Mouse (Mus musculus) lung, adult 18-20 months (tissue): ENCODE measurements around the gene Bcl2l13.
"Not testable (repeated sequence)": the region's sequence is repeated elsewhere in the genome, so short reads cannot be mapped to it uniquely, and the experiment has no call there.

Experiments used
- DNase-seq, 2 experiments: peaks; one replicate each; pipeline ENCODE4 v3.0.0; 2022; ENCODE audit warnings: mixed read lengths in 2 of 2

Bcl2l13 gene

GRCm38 (mm10) chr6:120903450-120903912 lies 67.5 kb downstream of the Bcl2l13 start:
- peak in 1 of 2 experiments; percentile 14 for DNase-seq

GRCm38 (mm10) chr6:120903961-120904360 lies 67.9 kb downstream of the Bcl2l13 start:
- no peak for DNase-seq

GRCm38 (mm10) chr6:120905111-120905510 lies 69.1 kb downstream of the Bcl2l13 start:
- DNase-seq = no peak

DNA sequence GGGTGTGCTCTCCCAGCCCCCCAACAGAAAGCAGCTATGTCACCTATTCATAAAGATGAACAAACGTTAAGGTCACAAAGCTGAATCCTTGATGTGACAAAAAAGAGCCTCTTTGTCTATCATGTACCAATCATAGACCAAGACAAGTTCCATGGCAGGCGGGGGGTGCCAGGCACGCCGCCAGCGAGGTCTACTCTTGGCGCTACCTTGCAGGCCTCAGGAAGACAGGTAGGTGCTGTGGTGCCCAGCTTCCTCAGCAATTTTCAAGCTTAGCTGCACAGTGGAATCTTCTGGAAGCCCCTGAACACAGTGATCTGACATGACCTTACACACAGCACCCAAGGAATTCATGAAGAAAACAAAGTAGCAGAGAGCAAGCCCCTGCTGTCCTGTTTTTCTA lies 70.5 kb downstream of the Bcl2l13 start:
- no peak for DNase-seq

DNA sequence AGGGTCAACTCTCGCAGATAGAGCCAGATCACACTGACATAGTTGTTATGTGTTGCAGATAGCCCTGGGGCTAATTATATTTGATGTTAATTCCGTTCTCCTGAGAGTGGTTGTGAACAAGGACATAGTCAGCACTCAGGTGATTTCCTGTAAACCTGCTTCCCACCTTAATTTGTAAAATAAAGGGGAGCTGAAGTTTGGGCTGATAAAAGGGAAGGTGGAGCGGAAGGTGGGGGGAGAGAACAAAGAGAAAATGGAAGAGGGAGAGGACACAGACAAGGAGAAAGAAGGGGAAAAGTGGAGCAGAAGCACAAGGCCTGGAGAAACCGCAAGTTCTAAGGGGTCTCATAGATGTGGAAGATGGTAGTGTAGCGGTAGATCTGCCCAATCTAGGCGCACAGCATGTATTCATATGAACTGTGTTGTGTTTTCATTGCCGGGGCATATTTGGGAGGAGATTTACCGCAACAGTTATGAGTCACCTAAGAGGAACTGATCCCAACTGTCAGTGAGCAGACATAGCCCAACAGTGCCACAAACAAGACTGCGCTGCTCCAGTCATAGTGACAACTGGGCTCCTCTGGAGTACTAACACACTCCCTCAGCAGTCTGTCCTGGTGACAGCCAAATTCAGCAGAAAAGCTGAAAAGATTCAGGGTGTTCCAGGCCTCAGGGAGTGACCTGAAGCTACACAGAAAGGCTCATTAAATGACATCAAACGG lies 72.0 kb downstream of the Bcl2l13 start:
- DNase-seq = not testable (repeated sequence)

GRCm38 (mm10) chr6:120909501-120909900 lies 73.5 kb downstream of the Bcl2l13 start:
- DNase-seq = no peak

DNA sequence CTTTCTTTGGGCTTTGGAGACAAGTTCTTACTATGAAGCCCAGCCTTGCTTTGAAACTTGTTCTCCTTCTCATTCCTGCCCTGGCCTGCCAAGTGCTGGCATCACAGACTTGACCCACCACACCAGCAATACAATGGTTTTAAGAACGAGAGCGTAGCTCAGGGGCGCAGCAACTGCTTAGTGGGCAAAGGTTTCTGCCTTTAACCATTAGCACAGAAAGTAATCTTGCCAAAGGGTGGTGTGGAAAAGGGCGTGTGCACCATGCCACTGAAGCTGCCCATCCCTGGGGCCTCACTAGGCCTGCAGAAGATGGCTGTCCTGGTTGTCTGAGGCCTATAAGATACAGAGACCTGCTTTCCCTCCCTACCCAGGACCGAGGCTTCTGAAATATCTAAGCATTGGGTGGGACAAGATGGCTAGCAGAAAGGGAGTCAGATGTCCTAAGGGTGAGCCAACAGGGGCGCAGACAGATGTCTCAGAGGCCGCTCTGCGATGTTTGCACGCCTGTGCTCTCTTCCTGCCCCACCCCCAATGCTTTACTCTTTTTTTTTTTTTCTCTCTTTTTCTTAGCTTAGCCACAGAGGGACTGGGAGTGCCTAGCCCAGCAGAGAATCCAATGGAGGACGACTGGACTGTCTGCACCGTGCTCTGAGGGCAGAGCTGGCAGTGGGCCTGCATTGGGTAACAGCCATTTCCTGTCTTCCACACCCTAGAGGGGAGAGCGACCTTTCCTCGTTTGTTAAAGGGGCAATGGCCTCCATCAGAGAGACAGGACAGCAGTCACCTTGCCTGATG lies 75.4 kb downstream of the Bcl2l13 start:
- DNase-seq = peak; percentile 44 to 56

DNA sequence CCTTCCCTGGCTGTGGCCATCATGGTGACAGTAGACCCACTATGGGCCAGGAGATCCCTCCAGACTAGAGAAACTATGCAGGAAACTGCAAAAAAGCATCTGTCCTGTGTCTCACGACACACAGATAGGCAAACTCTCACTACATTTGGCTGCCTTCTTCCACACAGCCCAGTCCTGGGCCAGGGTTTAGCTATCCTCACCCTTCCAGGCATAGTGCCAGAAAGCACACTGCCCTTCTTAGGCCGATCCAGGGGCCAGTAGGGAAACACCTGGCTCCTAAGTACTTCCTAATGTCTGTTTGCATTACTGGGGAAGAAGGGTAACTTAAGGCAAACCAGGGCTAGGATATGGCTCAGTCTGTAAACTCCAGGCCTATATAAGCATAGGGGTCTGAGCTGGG lies 76.9 kb downstream of the Bcl2l13 start:
- DNase-seq = peak in 1 of 2 experiments; percentile 17

- no peak for DNase-seq
These were observed 77.8 kb downstream of the Bcl2l13 start for GRCm38 (mm10) chr6:120913783-120914182.

DNA sequence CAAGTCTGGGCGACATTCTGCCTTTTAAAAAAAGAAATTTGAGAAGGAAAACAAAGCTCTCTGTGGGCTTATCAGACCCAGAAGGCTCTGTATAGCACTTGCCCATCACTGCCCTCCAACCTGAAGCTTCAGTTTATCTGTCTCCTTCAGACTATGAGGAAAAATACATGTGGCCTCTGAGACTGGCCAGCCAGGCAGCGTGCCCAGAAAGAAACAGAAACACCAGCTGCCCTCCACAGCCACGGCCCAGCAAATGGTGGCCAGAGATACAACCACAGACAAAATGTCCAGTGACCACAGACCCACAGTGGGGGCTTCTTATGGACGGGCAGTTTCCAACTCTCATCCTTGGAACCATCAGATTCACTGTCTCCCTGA lies 78.5 kb downstream of the Bcl2l13 start:
- DNase-seq = no peak

- DNase-seq = peak; percentile 42 to 50
These were observed 79.1 kb downstream of the Bcl2l13 start for GRCm38 (mm10) chr6:120914911-120915648.

DNA sequence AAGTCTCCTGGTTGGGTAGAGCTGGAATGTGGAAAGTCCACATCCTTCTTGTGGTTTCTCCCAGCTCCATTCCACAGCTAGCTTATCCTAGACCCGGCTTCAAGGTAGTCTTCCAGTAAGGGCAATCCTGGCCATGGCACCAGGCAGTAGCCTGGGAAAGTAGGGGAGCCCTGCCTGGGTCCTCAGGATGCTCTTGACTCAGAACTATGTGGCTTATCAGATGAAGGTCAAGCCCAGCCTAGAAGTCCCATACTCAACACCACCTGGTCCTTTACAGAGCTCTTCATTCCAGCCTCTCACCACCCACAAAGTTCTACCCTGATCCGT lies 79.6 kb downstream of the Bcl2l13 start:
- DNase-seq = no peak

DNA sequence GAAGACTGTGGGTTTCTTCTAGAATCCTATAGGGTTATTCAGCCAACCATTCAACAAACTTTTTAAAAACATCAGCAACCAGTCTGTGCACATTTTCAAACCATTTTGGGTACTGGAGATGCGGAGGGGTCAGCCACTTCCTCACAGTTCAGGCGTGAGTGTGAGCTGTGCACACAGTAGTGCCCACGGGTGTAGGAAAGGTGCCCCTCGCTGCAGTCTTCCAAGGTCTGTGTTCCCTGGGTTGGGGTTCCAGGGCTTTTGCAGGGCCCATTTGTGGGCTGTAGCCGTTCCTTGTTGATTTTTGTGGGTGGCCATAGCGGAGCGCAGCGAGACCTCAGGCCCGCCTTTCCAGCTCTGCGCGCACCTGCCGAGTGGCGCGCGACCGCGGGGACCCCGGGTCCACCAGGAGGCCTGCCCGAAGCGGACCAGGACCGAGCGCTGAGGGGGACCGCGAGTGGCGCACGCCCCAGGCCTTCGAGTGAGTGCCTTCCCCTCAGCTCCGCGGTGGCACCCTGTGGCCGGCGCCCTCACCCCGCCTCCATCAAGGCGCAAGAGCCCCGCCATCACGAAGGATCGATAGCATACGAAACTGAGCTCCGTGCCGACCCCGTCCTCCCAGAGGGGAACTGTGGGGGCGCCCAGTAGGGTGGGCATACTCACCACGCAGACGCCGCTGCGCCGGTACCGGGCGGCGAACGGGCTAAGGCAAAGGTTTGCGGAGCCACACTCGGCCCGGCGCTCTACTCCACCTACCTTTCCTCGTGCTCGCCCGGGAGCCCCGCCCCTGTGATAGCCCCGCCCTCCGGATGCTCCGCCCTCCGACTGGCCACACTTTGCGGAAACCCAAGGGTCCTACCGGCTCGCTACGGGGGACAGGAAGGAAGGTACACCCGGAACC lies 80.3 kb downstream of the Bcl2l13 start, which contains the start of gene Bid:
Gene Bid (minus strand): TSS at position 780 of the 898 bp plus-strand sequence.
- DNase-seq = peak; percentile 92 to 94

GRCm38 (mm10) chr6:120916972-120917881 lies 81.2 kb downstream of the Bcl2l13 start:
- peak in 1 of 2 experiments; percentile 24 for DNase-seq

- DNase-seq = no peak
These were observed 82.0 kb downstream of the Bcl2l13 start for GRCm38 (mm10) chr6:120917975-120918374.

- not testable (repeated sequence) for DNase-seq
These were observed 88.8 kb downstream of the Bcl2l13 start for GRCm38 (mm10) chr6:120924791-120925321.

DNA sequence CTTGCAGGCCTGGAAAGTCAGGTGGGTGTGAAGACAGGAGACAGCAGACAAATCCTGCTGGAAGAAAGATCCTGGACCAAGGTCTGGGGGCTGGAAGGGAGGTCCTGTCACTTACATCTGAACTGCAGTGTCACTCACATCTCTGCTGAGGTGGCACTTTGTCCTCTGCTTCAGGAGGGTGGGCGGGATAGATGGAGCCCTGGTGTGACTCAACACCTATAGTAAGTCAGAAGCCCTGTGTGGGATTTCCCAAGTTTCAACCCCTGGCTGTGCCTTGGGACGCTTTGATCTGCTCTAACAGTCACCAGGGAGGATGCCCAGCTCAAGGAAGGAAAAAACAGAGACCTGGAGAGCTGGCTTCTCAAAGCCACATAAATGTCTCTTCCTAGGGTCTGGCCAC lies 90.9 kb downstream of the Bcl2l13 start:
- DNase-seq = no peak

GRCm38 (mm10) chr6:120927765-120928164 lies 91.8 kb downstream of the Bcl2l13 start:
- DNase-seq = peak; percentile 35 to 62

GRCm38 (mm10) chr6:120929421-120929820 lies 93.4 kb downstream of the Bcl2l13 start:
- DNase-seq = no peak

- no peak for DNase-seq
These were observed 94.7 kb downstream of the Bcl2l13 start for GRCm38 (mm10) chr6:120930450-120931306.
